Mouse (Mus musculus) heart, postnatal 36 days (tissue): Measurements from ENCODE around the gene Enthd1. TPM values are rescaled to one million over a fixed set of nuclear protein-coding genes. Genes with fewer than 3 reads are reported as not detected.
A peak's percentile ranks its signal among the peaks of the same experiment; 100 is the strongest.
"Not testable (repeated sequence)": the region's sequence is repeated elsewhere in the genome, so short reads cannot be mapped to it uniquely, and the experiment has no call there.

Experiments used
- DNase-seq, 2 experiments: peaks; one replicate each; pipeline ENCODE4 v3.0.0; 2021 to 2022
- intact Hi-C: fragments of 180-260 bp; cut with DNase I; formaldehyde crosslinking; loops from one replicate; pipeline ENCODE4 v1.15.1; 2025
- total RNA-seq, 2 experiments: library from RNA; stranded (reverse); gene quantifications; 2 replicates each; pipeline ENCODE4 v1.2.3; 2021

The Enthd1 gene
- total RNA-seq = not detected

DNA sequence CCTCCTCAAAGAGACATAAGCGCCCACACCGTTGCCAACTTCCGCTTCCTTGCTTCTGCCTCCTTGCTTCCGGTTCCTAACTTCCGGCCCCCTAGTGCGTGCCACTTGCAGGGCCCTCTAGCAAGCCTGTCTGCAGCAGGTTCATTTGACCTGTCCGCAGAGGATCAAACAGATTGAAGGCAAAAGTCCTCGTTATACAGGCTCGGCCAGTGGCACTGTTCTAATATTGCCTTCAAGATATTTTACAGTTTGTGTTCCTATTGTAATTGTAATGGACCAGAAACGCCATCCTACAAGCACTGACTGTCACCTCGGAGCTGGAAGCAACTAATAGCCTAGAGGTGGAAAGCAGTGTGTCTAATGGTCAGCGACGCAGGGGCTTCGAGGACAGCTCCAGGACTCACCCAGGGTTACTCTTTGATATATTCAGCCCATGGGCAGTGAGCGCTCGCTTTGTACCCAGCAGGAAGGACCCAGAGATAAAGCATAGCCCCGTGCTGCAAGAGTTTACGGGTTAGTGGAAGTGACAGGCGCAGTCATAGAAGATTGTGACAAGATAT, at the start of gene Enthd1:
TSS of gene Enthd1 (minus strand) at position 51 of the 560 bp plus-strand sequence.
- DNase-seq = no peak
- intact Hi-C loops = no loop called here

DNA sequence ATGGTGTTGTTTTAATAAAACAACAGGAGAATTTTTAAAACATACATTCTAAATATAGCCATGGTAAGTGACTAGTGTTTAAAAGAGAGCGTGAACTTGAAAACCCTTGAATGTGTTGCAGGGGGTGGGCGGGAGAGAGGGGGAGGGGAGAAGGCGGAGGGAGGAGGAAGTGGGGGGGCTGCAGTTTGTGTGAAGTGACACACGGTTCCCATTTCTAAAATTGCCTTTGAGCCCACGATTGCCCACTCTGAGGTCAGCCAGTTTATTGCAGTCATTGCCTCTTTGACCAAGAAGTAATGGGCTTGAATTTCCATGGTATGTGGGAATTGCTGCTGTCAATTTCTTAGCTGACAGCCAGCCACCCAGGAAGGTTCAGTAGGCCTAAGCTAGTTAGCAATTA, 48.9 kb upstream of the Enthd1 start:
- DNase-seq = no peak
- intact Hi-C loops = no loop called here

DNA sequence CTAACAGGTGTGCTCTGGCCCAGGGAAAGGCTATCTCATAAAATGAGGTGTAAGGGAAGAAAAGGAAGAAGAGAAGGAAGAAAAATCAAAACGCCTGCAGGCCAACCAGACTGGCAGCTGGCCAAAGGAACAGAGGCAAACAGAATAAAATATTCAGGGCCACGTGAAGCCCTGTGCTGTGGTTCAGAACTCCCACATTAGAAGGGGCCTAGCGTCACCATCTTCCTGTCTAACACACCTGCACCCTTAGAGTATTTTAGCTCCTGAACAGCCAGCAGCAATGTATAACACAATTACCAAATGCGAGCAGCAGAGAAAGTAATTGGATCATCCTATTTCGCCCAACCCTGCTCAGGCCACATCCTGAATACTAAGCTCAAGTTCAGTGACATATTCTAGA, 46.5 kb upstream of the Enthd1 start:
- intact Hi-C loops = no loop called here
- no peak for DNase-seq

DNA sequence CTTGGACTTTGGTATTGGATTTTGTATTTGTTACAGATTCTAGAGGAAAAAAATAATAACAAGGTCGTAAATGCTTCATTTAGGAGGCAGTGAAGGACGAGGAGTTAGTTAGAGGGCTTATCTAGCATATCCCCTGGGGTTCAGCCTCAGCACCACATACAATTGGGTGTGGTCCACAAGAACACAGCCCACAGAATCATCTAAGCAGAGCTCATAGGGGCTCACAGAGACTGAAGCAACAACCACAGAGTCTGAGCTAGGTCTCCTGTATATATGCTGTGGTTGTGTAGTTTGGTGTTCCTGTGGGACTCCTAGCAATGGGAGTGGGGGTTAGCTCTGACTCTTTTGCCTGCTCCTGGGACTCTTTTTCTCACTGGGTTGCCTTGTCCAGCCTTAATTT, 45.4 kb upstream of the Enthd1 start:
- intact Hi-C loops = no loop called here
- DNase-seq = no peak

DNA sequence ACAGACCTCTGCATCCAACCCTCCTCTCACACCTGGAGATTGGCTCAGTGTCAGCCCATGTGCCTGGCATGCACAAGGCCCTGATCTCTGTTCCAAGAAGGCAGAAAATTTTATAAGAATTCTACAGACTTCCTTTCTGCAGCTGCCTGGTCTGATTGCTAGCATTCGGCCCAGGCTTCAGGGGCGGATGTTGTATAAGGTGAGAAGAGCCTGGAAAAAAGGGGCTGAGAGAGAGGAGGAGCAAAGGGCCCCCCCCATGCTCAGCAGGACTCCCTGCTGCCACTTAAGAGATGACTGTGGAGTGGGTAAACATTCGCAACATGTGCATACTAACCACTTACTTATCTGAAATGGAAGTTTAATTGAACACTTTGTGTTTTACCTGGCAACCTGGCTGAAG, 43.0 kb upstream of the Enthd1 start:
- intact Hi-C loops = no loop called here
- no peak for DNase-seq

DNA sequence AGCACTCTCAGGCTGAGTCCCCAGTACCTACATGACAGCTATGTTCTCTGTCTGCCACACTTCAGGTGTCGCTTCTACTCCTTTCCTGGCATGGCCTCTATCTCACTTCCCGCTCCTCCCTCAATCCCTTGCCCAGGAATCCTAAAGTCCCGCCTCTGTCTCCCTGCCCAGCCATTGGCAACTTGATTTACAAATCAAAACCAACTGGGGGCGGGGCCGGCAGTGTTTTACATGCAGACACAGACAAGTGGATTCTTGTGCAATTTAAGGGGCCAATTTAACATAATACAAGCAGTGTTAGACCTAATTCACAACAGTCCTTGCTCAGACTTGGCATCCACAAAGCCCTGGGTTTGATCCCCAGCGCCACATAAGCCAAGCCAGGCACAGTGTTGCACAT, 39.1 kb upstream of the Enthd1 start:
- no peak for DNase-seq
- intact Hi-C loops = no loop called here

DNA sequence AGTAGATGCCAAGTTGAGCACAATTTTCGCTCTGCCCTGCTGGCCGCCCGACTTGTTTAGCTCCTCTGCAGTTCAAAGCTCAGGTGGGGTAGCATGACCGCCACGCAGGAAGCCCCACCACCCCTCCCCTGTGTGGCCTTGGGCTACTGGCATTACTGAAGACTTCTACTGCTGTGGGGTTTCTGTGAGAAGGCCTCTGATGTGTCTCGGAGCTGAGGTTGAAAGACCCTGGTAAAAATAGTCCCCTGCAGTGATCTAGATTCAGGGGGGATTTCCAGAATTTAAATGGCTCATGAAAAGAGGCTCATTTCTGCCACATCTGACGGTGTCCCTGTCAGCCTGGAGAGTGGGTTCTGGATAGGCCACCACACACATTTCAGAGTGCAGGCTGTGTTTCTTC, 37.5 kb upstream of the Enthd1 start:
- no peak for DNase-seq
- intact Hi-C loops = no loop called here

DNA sequence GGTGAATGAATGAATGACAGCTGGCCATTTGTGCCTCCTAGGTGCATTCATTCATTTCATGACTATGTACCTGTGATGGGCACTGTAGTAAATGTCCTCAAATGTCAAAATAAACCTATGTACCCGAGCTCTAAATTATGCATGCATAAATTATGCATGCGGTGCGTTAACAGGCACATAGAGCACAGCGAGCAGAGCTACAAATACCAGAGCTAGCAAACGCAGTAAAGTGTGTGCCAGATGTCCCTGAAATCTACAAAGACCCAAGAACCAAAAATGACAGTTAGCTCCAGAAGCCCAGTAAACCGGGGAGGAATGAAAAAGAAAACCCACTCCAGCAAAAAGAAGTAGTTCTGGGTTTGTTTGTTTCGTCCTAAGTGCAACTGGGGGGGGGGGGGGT, 36.5 kb upstream of the Enthd1 start:
- intact Hi-C loops = no loop called here
- DNase-seq = no peak

DNA sequence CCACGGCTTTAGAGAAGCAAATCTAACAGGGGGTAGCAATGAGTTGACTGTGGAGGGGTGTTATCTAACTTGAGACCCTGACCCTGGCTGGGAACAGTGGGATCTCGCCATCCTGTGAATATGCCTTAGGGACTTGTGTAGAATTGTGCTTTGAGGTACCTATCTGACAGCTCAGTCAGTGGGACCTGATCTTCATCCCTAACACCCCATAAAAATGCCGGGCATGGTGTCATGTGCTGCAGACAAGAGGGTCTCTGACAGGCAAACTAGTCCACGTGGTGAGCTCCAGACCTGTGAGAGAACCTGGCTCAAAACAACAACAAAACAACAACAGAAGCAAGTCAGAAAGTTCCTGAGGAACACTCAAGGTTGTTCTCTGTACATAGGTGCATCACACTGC, 34.9 kb upstream of the Enthd1 start:
- intact Hi-C loops = no loop called here
- DNase-seq = no peak

DNA sequence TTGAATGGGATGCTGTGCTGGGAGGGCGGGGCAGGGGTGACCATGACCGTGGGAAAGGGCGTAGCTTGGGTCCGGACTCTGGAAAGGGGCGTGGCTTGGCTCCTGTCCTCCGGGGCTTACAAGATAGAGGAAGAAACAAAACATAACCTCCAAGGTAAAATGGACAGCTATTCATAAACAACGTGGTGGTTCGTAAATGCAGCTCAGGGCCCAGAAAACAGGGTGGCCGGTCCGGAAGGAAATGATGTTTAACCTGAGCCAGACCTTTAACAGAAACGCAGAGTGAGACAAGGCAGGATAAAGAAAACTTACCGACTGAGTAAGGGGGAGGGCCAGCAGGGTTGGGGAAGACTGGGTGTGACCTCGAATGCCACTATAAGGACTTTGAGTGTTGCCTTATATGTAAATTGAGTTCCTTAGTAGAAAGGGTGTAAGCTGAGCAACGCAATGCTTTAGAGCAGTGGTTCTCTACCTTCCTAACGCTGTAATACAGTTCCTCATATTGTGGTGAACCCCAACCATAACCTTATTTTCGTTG, 34.3 kb upstream of the Enthd1 start:
- DNase-seq = peak; percentile 49 to 57

DNA sequence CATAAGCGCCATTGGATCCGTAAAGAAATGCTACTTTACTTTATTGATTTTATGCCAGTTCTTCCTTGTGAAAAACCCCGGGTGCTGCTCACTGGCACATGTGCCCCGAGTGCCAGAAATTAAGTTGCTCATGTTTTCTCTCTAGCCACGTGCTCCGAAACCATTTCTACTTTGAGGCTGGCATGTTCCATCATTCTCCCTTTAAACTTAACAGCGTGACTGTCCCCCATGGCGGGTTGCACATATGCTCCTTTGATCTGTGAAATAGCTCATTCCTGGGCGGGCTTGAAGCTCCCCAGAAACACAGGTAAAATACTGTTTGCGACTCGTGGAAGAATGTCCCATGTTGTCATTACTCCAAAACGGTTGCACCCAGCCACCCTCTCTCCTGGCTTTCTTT, 33.8 kb upstream of the Enthd1 start:
- intact Hi-C loops = no loop called here
- DNase-seq = no peak

More for the DNA sequence above, 34.3 kb upstream of the Enthd1 start:
- intact Hi-C loops = no loop called here

DNA sequence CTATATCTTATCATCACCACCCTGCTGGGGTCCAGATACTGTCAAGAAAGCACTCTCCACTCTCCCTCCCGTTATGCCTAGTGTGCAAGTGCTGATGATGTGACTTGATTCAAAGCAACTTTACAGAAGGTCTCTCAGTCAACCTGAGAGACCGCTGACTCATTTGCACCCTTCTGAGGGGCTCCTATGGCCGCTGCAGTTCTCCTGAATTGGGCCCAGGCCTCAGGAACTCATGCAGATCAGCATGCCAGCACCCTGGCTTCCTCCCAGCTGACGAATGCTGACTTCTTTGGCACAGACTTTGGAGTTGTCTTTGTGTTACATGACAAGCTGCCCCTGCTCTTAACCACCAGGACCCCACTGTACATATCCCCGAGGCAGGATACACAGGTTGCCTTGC, 28.9 kb upstream of the Enthd1 start:
- intact Hi-C loops = no loop called here
- DNase-seq = no peak

DNA sequence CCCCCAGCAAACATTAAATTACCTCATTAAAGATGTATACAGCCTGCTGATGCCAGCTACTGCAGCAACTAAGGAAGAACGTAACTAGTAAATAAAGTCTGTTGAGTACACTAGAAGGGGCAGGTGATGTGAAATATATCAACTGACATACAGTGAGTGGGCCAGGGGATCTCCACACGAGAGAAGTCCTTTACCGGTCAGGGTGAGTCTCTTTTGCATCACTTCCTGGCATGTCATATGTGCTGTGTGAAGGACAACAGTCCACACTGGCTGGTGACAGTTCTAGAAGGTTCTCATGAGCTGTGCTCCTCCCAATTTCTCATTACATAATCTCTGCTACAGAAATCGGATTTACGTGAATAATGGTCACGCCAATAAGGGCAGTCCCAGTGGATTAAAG, 27.8 kb upstream of the Enthd1 start:
- intact Hi-C loops = no loop called here

DNA sequence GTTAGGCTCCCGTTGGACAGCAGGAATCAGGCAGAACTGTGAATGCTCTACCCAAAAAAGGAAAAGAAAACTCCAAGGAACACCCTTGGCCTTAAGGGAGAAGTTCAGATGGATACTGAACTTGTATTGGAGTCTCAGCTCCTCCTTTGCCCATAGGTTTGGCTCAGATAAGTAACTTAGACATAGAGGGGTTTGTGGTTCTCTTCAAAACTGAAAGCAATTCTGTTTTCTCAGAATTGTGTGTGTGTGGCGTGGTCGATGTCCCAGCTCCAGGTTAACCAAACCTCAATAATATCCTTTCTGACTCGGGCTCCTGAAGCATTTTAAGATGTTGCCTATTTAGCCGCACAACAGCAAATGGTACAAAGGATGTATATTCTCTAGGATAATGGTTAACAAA, 25.7 kb upstream of the Enthd1 start:
- no peak for DNase-seq

More for the DNA sequence above, 27.8 kb upstream of the Enthd1 start:
- DNase-seq = no peak

DNA sequence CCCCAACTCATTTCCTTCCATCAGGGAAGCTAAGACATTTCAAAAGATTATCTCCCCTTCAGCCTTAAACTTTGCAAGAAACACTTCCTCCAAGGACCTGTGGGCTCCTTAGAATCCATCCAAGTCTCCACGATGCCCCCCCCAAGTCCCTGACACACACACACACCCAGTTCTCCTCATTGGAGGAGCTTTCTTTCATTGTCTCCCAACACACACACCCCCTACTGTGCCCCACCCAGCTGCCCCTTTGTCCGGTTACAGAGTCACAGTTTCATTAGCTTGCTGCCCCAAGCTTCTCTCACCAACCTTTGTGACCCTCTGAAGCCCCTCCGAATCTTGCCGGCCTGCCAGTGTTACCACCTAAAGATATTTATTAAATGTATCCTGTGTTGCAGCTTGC, 21.3 kb upstream of the Enthd1 start:
- DNase-seq = no peak
- intact Hi-C loops = no loop called here

More for the DNA sequence above, 25.7 kb upstream of the Enthd1 start:
- intact Hi-C loops = no loop called here

DNA sequence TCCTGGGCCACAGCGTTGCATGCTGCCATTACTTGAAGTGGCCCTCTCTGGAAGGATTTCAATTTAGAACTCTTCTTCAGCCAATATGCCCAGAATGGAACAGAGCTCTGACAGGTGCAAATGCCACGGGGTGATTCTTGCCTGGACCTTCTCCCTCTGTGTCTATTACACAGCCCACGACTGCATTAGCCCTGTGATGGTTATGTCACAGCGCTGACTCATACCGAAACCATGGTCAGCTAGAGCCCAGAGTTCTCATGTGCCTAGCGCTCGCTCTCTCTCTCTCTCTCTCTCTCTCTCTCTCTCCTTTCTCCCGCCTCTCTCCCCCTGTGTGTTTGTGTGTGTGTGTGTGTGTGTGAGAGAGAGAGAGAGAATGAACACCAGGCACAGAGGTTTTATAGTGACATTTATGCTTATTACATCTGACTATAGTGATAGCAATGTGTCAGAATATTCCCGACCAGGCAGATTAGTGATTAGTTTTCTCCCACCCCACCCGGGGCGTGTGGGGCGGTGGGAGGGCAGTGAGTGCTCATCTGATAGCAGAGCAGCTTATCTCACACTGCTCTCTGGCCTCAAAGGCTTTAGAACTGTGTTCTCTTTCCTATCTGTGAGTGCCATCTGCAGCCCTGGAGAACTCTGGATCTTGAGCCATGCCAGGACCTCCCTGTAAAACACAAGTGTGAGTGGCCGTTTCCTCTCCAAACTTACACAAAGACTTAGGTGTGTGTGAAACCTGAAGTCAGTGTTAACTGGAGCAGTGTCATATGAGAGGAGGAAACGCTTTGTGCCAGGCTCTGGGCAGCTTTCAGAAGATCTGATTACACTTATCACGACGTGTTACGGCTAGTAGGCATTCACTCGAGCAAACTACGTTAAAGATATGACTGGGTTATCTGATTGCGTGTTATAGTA, 17.9 kb upstream of the Enthd1 start:
- intact Hi-C loops = no loop called here
- peak; percentile 9 to 11 for DNase-seq

DNA sequence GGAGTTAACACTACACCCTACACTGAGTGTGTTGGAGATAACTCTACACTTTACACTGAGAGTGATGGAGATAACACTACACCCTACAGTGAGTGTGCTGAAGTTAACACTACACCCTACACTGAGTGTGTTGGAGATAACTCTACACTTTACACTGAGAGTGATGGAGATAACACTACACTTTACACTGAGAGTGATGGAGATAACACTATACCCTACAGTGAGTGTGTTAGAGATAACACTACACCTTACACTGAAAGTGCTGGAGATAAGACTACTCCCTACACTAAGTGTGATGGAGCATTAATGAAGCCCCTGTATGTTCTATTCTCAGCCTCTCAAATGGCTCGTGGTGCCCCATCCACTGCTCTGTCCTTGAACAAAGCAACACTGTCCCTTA, 15.6 kb upstream of the Enthd1 start:
- intact Hi-C loops, DNase-seq: not testable (repeated sequence)

DNA sequence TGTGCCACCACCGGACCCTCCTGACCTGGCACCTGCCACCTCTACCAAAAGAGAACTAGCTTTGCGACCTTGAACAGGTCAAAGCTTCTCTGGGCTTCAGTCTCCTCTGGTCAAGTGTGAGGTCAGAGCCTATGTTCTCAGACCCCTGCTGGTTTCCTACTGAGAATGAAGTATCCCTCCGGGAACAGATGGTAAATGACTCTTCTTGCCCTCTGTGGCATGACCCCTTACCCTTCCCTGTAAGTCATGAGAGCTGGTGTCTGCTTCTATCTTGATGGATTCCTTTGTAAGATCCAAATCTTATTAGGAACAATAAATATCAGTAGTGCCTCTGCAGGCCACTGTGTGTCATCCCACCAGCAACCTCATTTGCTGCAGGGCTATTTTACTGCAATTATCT, 14.2 kb upstream of the Enthd1 start:
- no peak for DNase-seq
- intact Hi-C loops = no loop called here

DNA sequence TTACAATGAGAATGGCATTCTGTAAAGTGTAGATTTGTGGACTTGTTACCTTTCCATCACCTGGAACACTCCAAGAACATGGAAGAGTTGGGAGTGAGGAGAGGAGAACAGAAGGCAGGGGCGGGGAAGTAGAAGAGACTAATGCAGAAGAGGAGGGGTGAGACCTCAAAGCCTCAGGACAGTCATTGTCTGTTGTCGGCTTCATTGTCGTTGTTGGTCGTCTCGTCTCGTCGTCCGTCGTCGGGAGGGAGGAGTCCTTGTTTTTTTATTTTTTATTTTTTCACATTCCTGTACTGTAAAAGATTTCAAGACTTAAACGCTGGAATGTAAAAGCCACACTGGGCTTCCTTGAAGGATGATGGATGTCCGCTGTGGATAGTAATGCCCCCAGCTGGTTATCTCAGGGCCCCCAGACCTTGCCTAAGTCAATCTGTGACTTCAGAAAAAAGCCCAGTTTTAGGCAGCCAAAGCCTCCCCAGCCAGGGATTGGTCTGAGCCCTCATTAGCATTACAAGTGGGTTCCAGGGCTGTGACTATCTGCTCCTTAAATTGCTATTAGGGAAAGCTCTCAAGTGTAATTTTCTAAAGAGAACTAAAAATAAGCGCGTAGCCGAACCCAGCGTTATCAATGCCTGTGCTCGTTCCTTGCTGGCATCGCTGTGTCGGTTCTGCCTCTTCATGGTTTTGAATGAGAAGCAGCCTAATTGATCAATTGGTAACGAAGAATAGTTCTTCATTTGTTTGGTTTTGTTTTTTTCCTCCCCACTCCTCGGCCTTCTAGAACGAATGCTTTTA, 12.4 kb upstream of the Enthd1 start:
- DNase-seq = no peak
- intact Hi-C loops = no loop called here

DNA sequence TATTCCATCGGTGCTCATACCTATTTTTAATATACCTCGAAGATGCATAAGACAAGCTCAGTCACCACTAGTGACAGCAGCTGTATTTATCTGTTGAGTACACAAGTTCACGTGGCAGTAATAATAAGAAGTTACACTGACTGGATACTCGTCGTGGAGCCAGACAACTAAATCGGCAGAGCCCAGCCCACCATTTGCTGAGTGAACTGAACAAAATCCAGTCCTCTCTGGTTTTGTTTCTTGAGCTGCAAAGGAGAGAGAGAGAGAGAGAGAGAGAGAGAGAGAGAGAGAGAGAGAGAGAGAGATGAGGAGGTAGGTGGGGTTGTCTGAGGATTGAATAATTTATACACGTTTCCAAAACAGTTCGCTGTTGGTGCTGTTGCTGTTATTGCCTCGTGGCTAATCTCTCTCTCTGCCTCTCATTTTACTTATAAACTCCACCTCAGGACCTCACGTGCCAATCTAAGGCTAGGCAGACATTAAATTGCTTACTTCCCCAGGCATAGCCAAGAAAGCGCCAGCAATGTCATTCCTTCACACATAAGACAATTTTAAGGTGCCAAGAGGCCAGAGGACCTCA, 11.5 kb upstream of the Enthd1 start:
- no peak for DNase-seq
- intact Hi-C loops = no loop called here

DNA sequence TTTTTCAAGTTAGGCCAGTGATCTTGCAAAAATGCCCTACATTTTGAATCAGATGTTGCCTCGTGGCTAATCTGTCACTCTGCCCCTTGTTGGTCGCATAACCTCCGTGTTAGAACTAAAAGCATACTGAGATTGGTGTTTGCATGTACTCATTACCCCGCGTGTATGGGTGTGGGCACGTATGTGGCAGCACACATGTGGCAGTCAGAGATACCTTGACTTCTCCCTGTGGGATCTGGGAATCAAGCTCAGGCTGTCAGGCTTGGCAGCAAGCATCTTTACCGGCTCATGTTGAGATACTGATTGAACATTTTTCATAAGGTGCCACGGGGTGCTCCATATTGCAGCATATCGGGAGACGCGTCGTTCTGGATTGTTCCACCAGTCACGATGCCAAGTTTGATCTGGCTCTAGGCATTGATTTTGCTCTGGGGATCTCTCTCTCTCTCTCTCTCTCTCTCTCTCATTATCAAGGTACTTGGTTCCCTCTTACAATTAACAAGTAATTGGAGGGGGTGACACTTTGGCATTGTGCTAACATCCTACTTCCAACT, 10.9 kb upstream of the Enthd1 start:
- DNase-seq = no peak
- intact Hi-C loops = no loop called here
